Mouse (Mus musculus): ENCODE data around the gene Tmem135. TPM values are rescaled to one million over a fixed set of nuclear protein-coding genes. Genes with fewer than 3 reads are reported as not detected.

Tmem135 gene
- polyA plus RNA-seq, 1 experiment: 30.9 TPM

DNA sequence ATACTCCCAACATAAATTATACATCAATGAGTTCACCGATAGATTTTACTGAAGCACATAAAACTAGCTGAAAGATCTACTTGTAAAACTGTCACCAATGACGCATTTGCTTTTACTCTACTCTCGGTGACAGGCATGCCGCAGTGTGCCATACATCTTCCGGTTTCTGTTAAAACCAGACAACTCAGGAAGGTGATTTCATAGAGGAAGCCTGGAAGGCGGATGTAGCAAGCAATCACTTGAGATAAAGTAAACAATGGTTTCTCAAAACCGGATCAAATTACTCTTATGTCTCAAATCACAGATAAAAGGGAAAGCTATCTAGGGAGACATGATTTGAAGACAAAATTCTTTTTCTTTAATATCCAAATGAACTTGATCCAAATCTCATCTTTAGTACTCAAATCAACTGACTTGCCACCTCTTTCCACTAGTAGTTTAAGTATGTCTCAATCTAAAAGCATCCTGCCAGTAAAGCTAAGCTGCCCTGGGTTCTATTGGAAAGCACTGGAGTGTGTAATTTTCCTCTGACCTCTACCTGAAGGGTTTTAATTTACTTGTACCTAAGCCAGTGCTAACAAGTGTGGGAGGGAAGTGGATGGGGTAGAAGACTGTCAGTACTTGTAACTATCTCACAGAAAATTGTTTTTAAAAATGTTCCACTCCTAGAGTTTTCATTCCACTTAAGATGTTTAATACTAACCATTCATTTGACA lies 155.7 kb downstream of the Tmem135 start:
- Histone ChIP-seq H3K4me3 (ENCODE audit: insufficient read depth, low read length) (no peak overlapping the region), H3K27ac (ENCODE audit: insufficient read depth, low read length) (no peak overlapping the region), H3K4me1 (ENCODE audit: control insufficient read depth, insufficient read depth, low read length) (peaks cover 4% of the 10 kb centered on the region)
- TF ChIP-seq CTCF (IDR thresholded peaks at IDR 0.05; ENCODE audit: extremely low read depth, insufficient read depth, low read length) (no peak), POLR2A (IDR thresholded peaks at IDR 0.05; ENCODE audit: extremely low read depth, insufficient read depth, low read length) (no peak)

DNA sequence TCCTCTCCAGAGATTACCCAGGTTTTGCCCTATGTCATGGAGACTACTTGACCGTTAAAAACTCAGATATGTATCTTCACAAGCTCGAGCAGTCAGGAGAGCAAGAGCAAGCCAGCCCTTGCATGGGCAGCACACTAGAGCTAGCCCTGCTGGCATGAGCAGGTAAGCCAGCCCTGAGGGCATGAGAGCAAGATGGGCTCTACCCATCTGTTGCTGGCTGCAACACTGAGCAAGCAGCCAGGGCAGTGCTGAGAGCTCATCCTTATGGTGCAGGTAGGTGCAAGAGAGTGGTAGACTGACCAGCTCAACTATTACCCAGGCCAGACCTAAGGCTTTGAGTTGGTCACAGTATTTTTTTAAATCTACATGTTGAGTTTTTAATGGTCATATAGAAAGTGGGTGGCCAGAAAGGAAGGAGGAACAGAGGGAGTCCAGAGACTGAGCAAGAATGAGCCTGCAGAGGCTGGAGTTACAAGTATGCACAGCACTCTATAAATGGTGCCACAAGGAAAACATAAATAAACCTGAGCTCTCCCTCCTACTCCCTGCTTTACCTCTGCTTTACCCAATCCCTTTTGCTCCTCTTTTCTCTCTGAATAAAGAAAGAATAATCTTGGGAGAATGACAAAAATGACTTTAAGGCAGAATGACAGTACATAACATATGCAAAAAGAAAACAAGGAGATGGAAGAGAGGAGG lies 156.9 kb downstream of the Tmem135 start:
- Histone ChIP-seq H3K27ac (ENCODE audit: insufficient read depth, low read length) (no peak overlapping the region), H3K4me3 (ENCODE audit: insufficient read depth, low read length) (no peak overlapping the region), H3K4me1 (ENCODE audit: control insufficient read depth, insufficient read depth, low read length) (peaks cover 4% of the 10 kb centered on the region)
- TF ChIP-seq POLR2A (IDR thresholded peaks at IDR 0.05; ENCODE audit: extremely low read depth, insufficient read depth, low read length): no peak
- no peak for TF ChIP-seq CTCF (IDR thresholded peaks at IDR 0.05; ENCODE audit: extremely low read depth, insufficient read depth, low read length)

DNA sequence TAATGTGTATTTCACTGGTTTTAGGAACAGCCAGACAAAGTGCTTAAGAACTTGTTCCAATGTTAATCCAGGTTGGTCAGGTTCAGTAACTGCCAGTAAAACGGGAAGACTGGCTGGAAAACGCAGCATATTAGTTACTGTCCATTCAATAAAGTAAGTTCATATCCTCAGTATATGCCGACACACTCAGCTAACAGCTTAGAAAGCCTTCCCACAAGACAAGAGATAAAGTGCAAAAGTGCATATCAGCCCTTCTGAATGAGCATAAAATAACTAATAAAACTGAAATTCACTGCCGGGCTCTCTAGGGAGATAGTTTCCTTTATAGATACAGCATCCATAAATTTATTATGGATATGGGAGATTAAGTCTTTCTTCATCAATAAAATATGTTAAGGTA lies 161.5 kb downstream of the Tmem135 start:
- TF ChIP-seq POLR2A (IDR thresholded peaks at IDR 0.05; ENCODE audit: extremely low read depth, insufficient read depth, low read length) (no peak), CTCF (IDR thresholded peaks at IDR 0.05; ENCODE audit: extremely low read depth, insufficient read depth, low read length) (no peak)
- Histone ChIP-seq H3K4me1 (ENCODE audit: control insufficient read depth, insufficient read depth, low read length) (peaks cover 3% of the 10 kb centered on the region), H3K4me3 (ENCODE audit: insufficient read depth, low read length) (no peak overlapping the region), H3K27ac (ENCODE audit: insufficient read depth, low read length) (no peak overlapping the region)

DNA sequence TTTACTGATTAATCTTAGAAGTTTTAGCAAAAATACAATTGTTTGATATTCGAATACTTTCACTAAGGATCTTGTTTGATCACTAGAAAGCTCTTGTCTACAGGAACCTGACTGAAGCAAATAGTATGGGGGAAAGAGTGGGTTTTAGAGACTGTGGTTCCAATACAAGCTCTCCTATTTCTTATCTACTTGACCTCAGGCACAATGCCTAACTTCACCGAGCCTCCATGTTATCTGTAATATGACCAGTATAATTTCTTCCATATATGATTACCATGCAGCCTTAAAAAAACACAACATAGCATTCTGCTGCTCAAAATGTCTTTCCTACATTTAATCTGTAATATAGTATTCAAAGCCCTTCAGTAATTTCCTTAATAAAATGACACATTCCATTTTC lies 161.9 kb downstream of the Tmem135 start:
- Histone ChIP-seq H3K4me1 (ENCODE audit: control insufficient read depth, insufficient read depth, low read length) (peaks cover 2% of the 10 kb centered on the region), H3K27ac (ENCODE audit: insufficient read depth, low read length) (no peak overlapping the region), H3K4me3 (ENCODE audit: insufficient read depth, low read length) (no peak overlapping the region)
- TF ChIP-seq POLR2A (IDR thresholded peaks at IDR 0.05; ENCODE audit: extremely low read depth, insufficient read depth, low read length) (no peak), CTCF (IDR thresholded peaks at IDR 0.05; ENCODE audit: extremely low read depth, insufficient read depth, low read length) (no peak)

DNA sequence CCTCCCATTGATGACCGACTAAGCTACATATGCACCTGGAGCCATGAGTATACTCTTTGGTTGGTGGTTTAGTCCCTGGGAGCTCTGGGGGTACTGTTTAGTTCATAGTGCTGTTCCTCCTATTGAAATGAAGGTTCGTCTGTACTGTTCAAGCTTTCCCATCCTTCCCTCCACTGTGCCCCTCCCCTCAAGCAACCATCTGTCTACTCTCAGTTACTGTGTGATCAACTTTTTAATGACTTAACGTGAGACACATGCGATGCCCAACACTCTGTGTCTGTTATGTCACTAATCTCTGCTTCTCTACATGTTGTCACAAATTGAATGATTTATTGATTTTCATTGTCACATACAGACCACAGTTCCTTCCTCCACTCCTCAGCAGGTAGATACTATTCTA lies 164.4 kb downstream of the Tmem135 start:
- Histone ChIP-seq H3K4me1 (ENCODE audit: control insufficient read depth, insufficient read depth, low read length) (no peaks in the 10 kb centered on the region; the same call in none of the 2 replicates), H3K4me3 (ENCODE audit: insufficient read depth, low read length) (no peak overlapping the region), H3K27ac (ENCODE audit: insufficient read depth, low read length) (no peak overlapping the region)
- TF ChIP-seq CTCF (IDR thresholded peaks at IDR 0.05; ENCODE audit: extremely low read depth, insufficient read depth, low read length) (no peak), POLR2A (IDR thresholded peaks at IDR 0.05; ENCODE audit: extremely low read depth, insufficient read depth, low read length) (no peak)

DNA sequence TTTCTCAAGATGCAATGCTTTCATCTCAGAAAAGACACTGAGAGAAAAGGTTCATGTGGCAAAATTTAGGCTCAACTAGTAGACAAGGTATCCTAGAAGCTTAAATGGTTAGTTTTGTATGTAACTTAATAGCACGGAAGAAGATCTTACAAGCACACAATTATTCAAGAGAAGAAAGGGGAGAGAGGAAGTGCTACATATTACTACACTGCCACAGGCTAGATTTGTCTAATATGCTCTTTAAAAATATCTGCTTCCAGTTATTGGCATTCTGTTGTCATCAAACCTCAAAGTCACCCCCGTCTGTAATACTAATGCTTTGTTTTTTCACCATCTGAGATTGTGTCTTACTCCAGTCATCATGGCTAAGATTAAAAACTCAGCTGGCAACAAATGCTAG lies 167.4 kb downstream of the Tmem135 start:
- TF ChIP-seq CTCF (IDR thresholded peaks at IDR 0.05; ENCODE audit: extremely low read depth, insufficient read depth, low read length): no peak
- no peak for TF ChIP-seq POLR2A (IDR thresholded peaks at IDR 0.05; ENCODE audit: extremely low read depth, insufficient read depth, low read length)
- Histone ChIP-seq H3K27ac (ENCODE audit: insufficient read depth, low read length) (no peak overlapping the region), H3K4me3 (ENCODE audit: insufficient read depth, low read length) (no peak overlapping the region), H3K4me1 (ENCODE audit: control insufficient read depth, insufficient read depth, low read length) (peaks cover 2% of the 10 kb centered on the region; the same call in 1 of the 2 replicates)

DNA sequence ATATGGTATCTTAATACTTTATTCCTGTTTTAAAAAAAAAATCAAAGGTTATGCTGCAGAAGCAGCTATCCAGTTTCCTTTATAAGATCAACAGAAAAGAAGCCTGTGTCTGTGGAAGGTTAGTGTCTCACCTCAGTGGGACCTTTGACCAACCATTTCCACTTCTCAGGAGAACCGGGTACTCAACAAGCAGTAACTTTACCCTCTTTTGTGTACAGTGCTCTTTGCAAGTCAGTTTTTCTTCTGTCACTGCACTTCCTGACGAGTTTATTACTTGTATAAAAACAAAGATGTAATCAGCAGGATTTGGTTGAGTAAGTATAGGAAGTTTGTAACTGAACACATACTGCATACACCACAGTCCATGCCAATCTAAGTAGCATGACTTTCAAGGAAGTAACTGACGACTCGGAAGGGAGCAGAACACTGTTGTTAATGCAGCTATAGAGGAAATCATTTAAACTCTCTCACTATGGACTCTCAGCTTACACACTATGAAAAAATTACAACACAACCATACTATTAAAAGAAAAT lies 168.0 kb downstream of the Tmem135 start:
- peaks cover 2% of the 10 kb centered on the region for H3K4me1 ChIP-seq (ENCODE audit: control insufficient read depth, insufficient read depth, low read length)
- no peak overlapping the region for H3K27ac ChIP-seq (ENCODE audit: insufficient read depth, low read length)
- no peak overlapping the region for H3K4me3 ChIP-seq (ENCODE audit: insufficient read depth, low read length)
- TF ChIP-seq CTCF (IDR thresholded peaks at IDR 0.05; ENCODE audit: extremely low read depth, insufficient read depth, low read length): no peak
- TF ChIP-seq POLR2A (IDR thresholded peaks at IDR 0.05; ENCODE audit: extremely low read depth, insufficient read depth, low read length): no peak

DNA sequence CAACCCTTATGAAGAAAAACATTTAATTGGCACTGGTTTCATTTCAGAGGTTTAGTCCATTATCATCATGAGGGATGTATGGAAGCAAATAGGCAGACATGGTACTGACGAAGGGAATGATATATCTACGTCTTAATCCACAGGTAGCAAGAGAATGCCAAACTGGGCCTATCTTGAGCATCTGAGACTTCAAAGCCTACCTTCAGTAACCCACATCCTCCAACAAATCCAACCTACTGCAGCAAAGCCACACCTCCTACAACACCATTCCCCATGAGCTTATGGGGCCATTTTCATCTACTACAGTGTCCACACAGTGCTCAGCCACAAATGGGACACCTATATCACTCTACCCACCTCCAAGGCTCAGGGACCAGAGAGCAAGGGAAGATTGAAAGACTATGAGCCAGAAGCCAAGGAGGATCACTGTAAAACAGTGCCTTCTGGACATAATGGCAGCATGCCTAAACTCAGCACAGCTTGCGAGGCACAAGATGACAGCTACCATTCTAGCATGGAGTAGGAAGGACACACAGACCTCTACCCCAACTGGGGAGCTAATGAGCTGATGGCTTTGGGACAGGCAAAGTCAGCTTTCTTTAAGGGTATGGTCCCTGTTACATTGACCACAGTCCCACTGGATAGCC lies 171.4 kb downstream of the Tmem135 start:
- TF ChIP-seq CTCF (IDR thresholded peaks at IDR 0.05; ENCODE audit: extremely low read depth, insufficient read depth, low read length) (no peak), POLR2A (IDR thresholded peaks at IDR 0.05; ENCODE audit: extremely low read depth, insufficient read depth, low read length) (no peak)
- Histone ChIP-seq H3K27ac (ENCODE audit: insufficient read depth, low read length) (no peak overlapping the region), H3K4me1 (ENCODE audit: control insufficient read depth, insufficient read depth, low read length) (peaks cover 2% of the 10 kb centered on the region), H3K4me3 (ENCODE audit: insufficient read depth, low read length) (no peak overlapping the region)

DNA sequence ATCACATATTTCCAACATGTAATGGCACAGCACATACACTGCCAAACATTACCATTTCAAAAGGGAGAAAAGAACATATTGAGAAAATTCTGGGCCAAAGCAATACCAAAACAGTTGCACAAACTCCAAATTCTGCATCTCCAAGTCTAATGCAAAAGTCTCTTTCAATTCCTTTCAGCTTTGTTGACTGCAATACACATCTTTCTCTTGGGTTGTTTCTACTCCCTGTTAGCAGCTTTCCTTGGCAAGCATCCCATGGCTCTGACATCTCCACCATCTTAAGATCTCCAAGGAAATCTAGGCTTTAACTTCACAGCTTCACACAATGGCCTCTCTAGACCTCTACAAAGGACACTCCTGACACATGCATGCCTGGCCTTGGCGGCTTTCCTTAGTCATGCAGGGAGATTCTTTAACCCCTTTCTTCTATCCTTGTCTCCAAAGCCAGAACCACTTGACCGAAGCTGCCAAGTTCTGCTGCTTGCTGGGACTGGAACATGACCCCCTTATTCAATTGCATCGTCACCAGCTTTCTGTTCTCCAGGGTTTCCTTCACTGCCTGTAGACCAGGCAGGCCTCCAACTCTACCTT lies 172.7 kb downstream of the Tmem135 start:
- no peak for TF ChIP-seq POLR2A (IDR thresholded peaks at IDR 0.05; ENCODE audit: extremely low read depth, insufficient read depth, low read length)
- no peak for TF ChIP-seq CTCF (IDR thresholded peaks at IDR 0.05; ENCODE audit: extremely low read depth, insufficient read depth, low read length)
- Histone ChIP-seq H3K4me1 (ENCODE audit: control insufficient read depth, insufficient read depth, low read length) (peaks cover 7% of the 10 kb centered on the region), H3K27ac (ENCODE audit: insufficient read depth, low read length) (no peak overlapping the region), H3K4me3 (ENCODE audit: insufficient read depth, low read length) (no peak overlapping the region)
